10 mouse cellular contexts compared by ENCODE assay signal in genomic region chr10:80130403-80131031, GRCm38 (mm10). TPM values are rescaled to one million over a fixed set of nuclear protein-coding genes. Genes with fewer than 3 reads are reported as not detected.
DNase-seq lines count a peak whose midpoint lies in the region; ATAC-seq and TF ChIP-seq lines count a peak whose summit lies in the region.
"Had no signal": no experiment of that assay in that cellular context is flagged by ENCODE, and none has a peak within 500 bp of the region (broad histone marks: within the 10 kb centered on the region; RNA-seq: fewer than 3 reads in every experiment).

No protein-coding gene starts in this region.

- TF ChIP-seq POLR2A in small intestine, adult 2 months (IDR thresholded peaks at IDR 0.05; ENCODE audit: low read depth, low read length) = no peak

- H3K27ac ChIP-seq in forebrain, postnatal 0 days (ENCODE audit: low read depth, low read length) = peak overlapping the region; percentile 36; the same call in 1 of the 2 replicates
- no peak overlapping the region for H3K27ac ChIP-seq in forebrain, embryonic 13.5 days
- H3K27ac ChIP-seq in midbrain, embryonic 10.5 days (replicated peaks) = no peak overlapping the region
- no peak overlapping the region for H3K27ac ChIP-seq in midbrain, embryonic 14.5 days (replicated peaks; ENCODE audit: low read depth, low read length)
- no peak overlapping the region for H3K27ac ChIP-seq in kidney, postnatal 0 days
- H3K27ac ChIP-seq in small intestine, adult 2 months (ENCODE audit: insufficient read depth, low read depth, low read length) = no peak overlapping the region
- H3K27ac ChIP-seq: liver, embryonic 14.5 days had no signal

- no peak overlapping the region for H3K4me3 ChIP-seq in forebrain, postnatal 0 days (ENCODE audit: low read depth, low read length)
- H3K4me3 ChIP-seq in forebrain, embryonic 13.5 days = no peak overlapping the region
- peak overlapping the region; percentile 20; the same call in 1 of the 2 replicates for H3K4me3 ChIP-seq in midbrain, embryonic 10.5 days
- no peak overlapping the region for H3K4me3 ChIP-seq in midbrain, embryonic 14.5 days (replicated peaks; ENCODE audit: low read depth, low read length)
- no peak overlapping the region for H3K4me3 ChIP-seq in kidney, postnatal 0 days (replicated peaks; ENCODE audit: low read depth, low read length)
- no peak overlapping the region for H3K4me3 ChIP-seq in small intestine, adult 2 months (ENCODE audit: low read depth, low read length)
- H3K4me3 ChIP-seq: hindbrain, embryonic 15.5 days had no signal

- no peak overlapping the region for H3K4me2 ChIP-seq in forebrain, postnatal 0 days (ENCODE audit: low read depth)
- no peak overlapping the region for H3K4me2 ChIP-seq in forebrain, embryonic 13.5 days
- no peak overlapping the region for H3K4me2 ChIP-seq in midbrain, embryonic 14.5 days (ENCODE audit: low read length)
- H3K4me2 ChIP-seq in kidney, postnatal 0 days (ENCODE audit: low read length) = no peak overlapping the region

- H3K9me3 ChIP-seq in forebrain, postnatal 0 days (ENCODE audit: low read length) = no peaks in the 10 kb centered on the region
- H3K9me3 ChIP-seq in forebrain, embryonic 13.5 days (replicated peaks) = no peaks in the 10 kb centered on the region
- no peaks in the 10 kb centered on the region for H3K9me3 ChIP-seq in midbrain, embryonic 10.5 days (replicated peaks)
- H3K9me3 ChIP-seq in midbrain, embryonic 14.5 days (ENCODE audit: control insufficient read depth, low read length) = no peaks in the 10 kb centered on the region
- H3K9me3 ChIP-seq in kidney, postnatal 0 days (replicated peaks; ENCODE audit: low read length) = no peaks in the 10 kb centered on the region
- H3K9me3 ChIP-seq: hindbrain, embryonic 15.5 days had no signal

- H3K36me3 ChIP-seq in forebrain, postnatal 0 days (ENCODE audit: insufficient read depth) = peaks cover 92% of the 10 kb centered on the region
- H3K36me3 ChIP-seq in forebrain, embryonic 13.5 days (ENCODE audit: poor library complexity, severe bottlenecking) = peaks cover 100% of the 10 kb centered on the region
- H3K36me3 ChIP-seq in midbrain, embryonic 10.5 days = peaks cover 100% of the 10 kb centered on the region
- H3K36me3 ChIP-seq in midbrain, embryonic 14.5 days (ENCODE audit: control insufficient read depth, insufficient read depth, low read length) = peaks cover 100% of the 10 kb centered on the region
- H3K36me3 ChIP-seq in kidney, postnatal 0 days (ENCODE audit: insufficient read depth, low read length) = peaks cover 46% of the 10 kb centered on the region
- H3K36me3 ChIP-seq in small intestine, adult 2 months (ENCODE audit: control insufficient read depth, insufficient read depth, low read length) = peaks cover 57% of the 10 kb centered on the region

- no peak overlapping the region for H3K9ac ChIP-seq in forebrain, postnatal 0 days
- no peak overlapping the region for H3K9ac ChIP-seq in forebrain, embryonic 13.5 days
- no peak overlapping the region for H3K9ac ChIP-seq in midbrain, embryonic 14.5 days (replicated peaks; ENCODE audit: low read length)
- no peak overlapping the region for H3K9ac ChIP-seq in kidney, postnatal 0 days (ENCODE audit: low read depth, low read length)
- H3K9ac ChIP-seq: hindbrain, embryonic 15.5 days; liver, embryonic 14.5 days had no signal

- DNase-seq in forebrain, postnatal 0 days = no peak
- no peak for DNase-seq in midbrain, embryonic 10.5 days (ENCODE audit: low spot score)
- DNase-seq in midbrain, embryonic 14.5 days = no peak
- DNase-seq in kidney, postnatal 0 days (ENCODE audit: low spot score) = no peak
- DNase-seq in left cerebral cortex, adult 9 months (ENCODE audit: low spot score in 2 of 2) = no peak
- no peak for DNase-seq in thymus, postnatal 25 days

- no peaks in the 10 kb centered on the region for H3K27me3 ChIP-seq in forebrain, postnatal 0 days (ENCODE audit: insufficient read depth, low read length)
- no peaks in the 10 kb centered on the region for H3K27me3 ChIP-seq in forebrain, embryonic 13.5 days
- H3K27me3 ChIP-seq in midbrain, embryonic 10.5 days (ENCODE audit: low read depth, poor library complexity, severe bottlenecking) = peaks cover 59% of the 10 kb centered on the region
- H3K27me3 ChIP-seq in midbrain, embryonic 14.5 days (ENCODE audit: control insufficient read depth, insufficient read depth, low read length) = no peaks in the 10 kb centered on the region
- H3K27me3 ChIP-seq in kidney, postnatal 0 days (ENCODE audit: insufficient read depth, low read length) = no peaks in the 10 kb centered on the region
- H3K27me3 ChIP-seq in small intestine, adult 2 months (ENCODE audit: control insufficient read depth, insufficient read depth, low read length) = no peaks in the 10 kb centered on the region
- H3K27me3 ChIP-seq: hindbrain, embryonic 15.5 days had no signal

- ATAC-seq in forebrain, postnatal 0 days = no peak; the same call in 1 of the 2 replicates
- ATAC-seq in forebrain, embryonic 13.5 days = no peak
- ATAC-seq in midbrain, embryonic 14.5 days (ENCODE audit: low FRiP score, low TSS enrichment) = no peak
- ATAC-seq in kidney, postnatal 0 days (replicated peaks; ENCODE audit: low FRiP score, low read depth) = no peak

- H3K4me1 ChIP-seq in forebrain, postnatal 0 days (ENCODE audit: insufficient read depth) = no peaks in the 10 kb centered on the region
- H3K4me1 ChIP-seq in forebrain, embryonic 13.5 days = peaks cover 24% of the 10 kb centered on the region
- H3K4me1 ChIP-seq in midbrain, embryonic 10.5 days = peaks cover 24% of the 10 kb centered on the region
- H3K4me1 ChIP-seq in midbrain, embryonic 14.5 days (ENCODE audit: control insufficient read depth, insufficient read depth, low read length) = peaks cover 10% of the 10 kb centered on the region; the same call in 1 of the 2 replicates
- peaks cover 7% of the 10 kb centered on the region; the same call in 1 of the 2 replicates for H3K4me1 ChIP-seq in kidney, postnatal 0 days (replicated peaks; ENCODE audit: insufficient read depth, low read length)
- peaks cover 13% of the 10 kb centered on the region for H3K4me1 ChIP-seq in small intestine, adult 2 months (ENCODE audit: control insufficient read depth, insufficient read depth, insufficient read length, low read length)

- no peak for TF ChIP-seq CTCF in forebrain, postnatal 0 days (IDR thresholded peaks at IDR 0.05; ENCODE audit: low read depth)
- TF ChIP-seq CTCF in kidney, postnatal 0 days (IDR thresholded peaks at IDR 0.05; ENCODE audit: low read depth) = peak; percentile 28; the same call in 1 of the 2 replicates
- peak; percentile 9; the same call in 1 of the 2 replicates for TF ChIP-seq CTCF in small intestine, adult 2 months (IDR thresholded peaks at IDR 0.05; ENCODE audit: extremely low read depth, insufficient read length, insufficient replicate concordance, low read depth, low read length)

- 83% methylated on average over 18 of the region's 18 CpGs for WGBS in forebrain, postnatal 0 days
- 87% methylated on average over 18 of the region's 18 CpGs for WGBS in forebrain, embryonic 13.5 days
- WGBS in midbrain, embryonic 10.5 days = 88% methylated on average over 18 of the region's 18 CpGs
- WGBS in midbrain, embryonic 14.5 days = 86% methylated on average over 18 of the region's 18 CpGs
- WGBS in kidney, postnatal 0 days = 69% methylated on average over 18 of the region's 18 CpGs
- WGBS in small intestine, adult 2 months = 35% methylated on average over 18 of the region's 18 CpGs

RNA-seq across cellular contexts. Expression of gene Atp5d, which starts 7.9 kb away (rescaled TPM):
- 154 and 193 TPM in 2 replicates for total RNA-seq in forebrain, postnatal 0 days (2014; rRNA removed)
- polyA plus RNA-seq in forebrain, postnatal 0 days (2015; fragmentation: Nextera tagmentation; extraction: Ambion mirVana) = 633 and 650 TPM in 2 replicates
- polyA plus RNA-seq in forebrain, embryonic 13.5 days (2015; fragmentation: Nextera tagmentation; extraction: Ambion mirVana) = 454 and 459 TPM in 2 replicates
- 463 and 481 TPM in 2 replicates for polyA plus RNA-seq in midbrain, embryonic 10.5 days (2016; fragmentation: Nextera tagmentation; extraction: Ambion mirVana)
- 407 and 480 TPM in 2 replicates for polyA plus RNA-seq in midbrain, embryonic 14.5 days (2014; fragmentation: Nextera tagmentation; extraction: Ambion mirVana)
- 936 and 986 TPM in 2 replicates for polyA plus RNA-seq in kidney, postnatal 0 days (2015; fragmentation: Nextera tagmentation; extraction: Ambion mirVana)
- 2,309 and 4,813 TPM in 2 replicates for polyA plus RNA-seq in small intestine, adult 2 months (2012; rRNA removed)

RNA-seq across cellular contexts. Expression of gene Cbarp, which starts 10.1 kb away (rescaled TPM):
- 114 and 151 TPM in 2 replicates for total RNA-seq in forebrain, postnatal 0 days (2014; rRNA removed)
- 57.5 and 68.2 TPM in 2 replicates for polyA plus RNA-seq in forebrain, postnatal 0 days (2015; fragmentation: Nextera tagmentation; extraction: Ambion mirVana)
- 21.2 and 26.8 TPM in 2 replicates for polyA plus RNA-seq in forebrain, embryonic 13.5 days (2015; fragmentation: Nextera tagmentation; extraction: Ambion mirVana)
- 7.8 and 9.3 TPM in 2 replicates for polyA plus RNA-seq in midbrain, embryonic 10.5 days (2016; fragmentation: Nextera tagmentation; extraction: Ambion mirVana)
- 78.9 and 101 TPM in 2 replicates for polyA plus RNA-seq in midbrain, embryonic 14.5 days (2014; fragmentation: Nextera tagmentation; extraction: Ambion mirVana)
- polyA plus RNA-seq in kidney, postnatal 0 days (2015; fragmentation: Nextera tagmentation; extraction: Ambion mirVana) = 4.7 and 6.4 TPM in 2 replicates
- polyA plus RNA-seq in small intestine, adult 2 months (2012; rRNA removed) = 3.7 and 6.6 TPM in 2 replicates

RNA-seq across cellular contexts. Expression of gene Stk11, which starts 14.9 kb away (rescaled TPM):
- 77.2 and 77.8 TPM in 2 replicates for total RNA-seq in forebrain, postnatal 0 days (2014; rRNA removed)
- 13.6 and 14.8 TPM in 2 replicates for polyA plus RNA-seq in forebrain, postnatal 0 days (2015; fragmentation: Nextera tagmentation; extraction: Ambion mirVana)
- polyA plus RNA-seq in forebrain, embryonic 13.5 days (2015; fragmentation: Nextera tagmentation; extraction: Ambion mirVana) = 20.7 and 21.6 TPM in 2 replicates
- polyA plus RNA-seq in midbrain, embryonic 10.5 days (2016; fragmentation: Nextera tagmentation; extraction: Ambion mirVana) = 18.0 and 19.7 TPM in 2 replicates
- polyA plus RNA-seq in midbrain, embryonic 14.5 days (2014; fragmentation: Nextera tagmentation; extraction: Ambion mirVana) = 26.5 and 38.7 TPM in 2 replicates
- polyA plus RNA-seq in kidney, postnatal 0 days (2015; fragmentation: Nextera tagmentation; extraction: Ambion mirVana) = 14.2 and 15.1 TPM in 2 replicates
- polyA plus RNA-seq in small intestine, adult 2 months (2012; rRNA removed) = 77.5 and 124 TPM in 2 replicates

RNA-seq across cellular contexts. Expression of gene Midn, which starts 17.6 kb away (rescaled TPM):
- total RNA-seq in forebrain, postnatal 0 days (2014; rRNA removed) = 91.5 and 120 TPM in 2 replicates
- polyA plus RNA-seq in forebrain, postnatal 0 days (2015; fragmentation: Nextera tagmentation; extraction: Ambion mirVana) = 19.3 and 21.3 TPM in 2 replicates
- polyA plus RNA-seq in forebrain, embryonic 13.5 days (2015; fragmentation: Nextera tagmentation; extraction: Ambion mirVana) = 35.1 and 37.9 TPM in 2 replicates
- 17.8 and 19.7 TPM in 2 replicates for polyA plus RNA-seq in midbrain, embryonic 10.5 days (2016; fragmentation: Nextera tagmentation; extraction: Ambion mirVana)
- 62.6 and 65.6 TPM in 2 replicates for polyA plus RNA-seq in midbrain, embryonic 14.5 days (2014; fragmentation: Nextera tagmentation; extraction: Ambion mirVana)
- 13.7 and 18.6 TPM in 2 replicates for polyA plus RNA-seq in kidney, postnatal 0 days (2015; fragmentation: Nextera tagmentation; extraction: Ambion mirVana)
- polyA plus RNA-seq in small intestine, adult 2 months (2012; rRNA removed) = 151 and 372 TPM in 2 replicates

RNA-seq across cellular contexts. Expression of gene Sbno2, which starts 25.1 kb away (rescaled TPM):
- total RNA-seq in forebrain, postnatal 0 days (2014; rRNA removed) = 19.2 and 24.2 TPM in 2 replicates
- polyA plus RNA-seq in forebrain, postnatal 0 days (2015; fragmentation: Nextera tagmentation; extraction: Ambion mirVana) = 4.6 and 6.8 TPM in 2 replicates
- 11.6 and 13.6 TPM in 2 replicates for polyA plus RNA-seq in forebrain, embryonic 13.5 days (2015; fragmentation: Nextera tagmentation; extraction: Ambion mirVana)
- polyA plus RNA-seq in midbrain, embryonic 10.5 days (2016; fragmentation: Nextera tagmentation; extraction: Ambion mirVana) = 15.0 and 15.2 TPM in 2 replicates
- polyA plus RNA-seq in midbrain, embryonic 14.5 days (2014; fragmentation: Nextera tagmentation; extraction: Ambion mirVana) = 13.2 and 13.3 TPM in 2 replicates
- polyA plus RNA-seq in kidney, postnatal 0 days (2015; fragmentation: Nextera tagmentation; extraction: Ambion mirVana) = 9.6 and 10.5 TPM in 2 replicates
- polyA plus RNA-seq in small intestine, adult 2 months (2012; rRNA removed) = 61.2 and 126 TPM in 2 replicates
